Mouse (Mus musculus) c-Kit-positive CD71-negative TER-119-negative erythroid progenitor cells, embryonic 14.5 days (primary cell): ENCODE results near the gene Itgb3bp.

Experiments used
- DNase-seq: peaks from one replicate; pipeline ENCODE4 v3.0.0-alpha.2; 2013; ENCODE audit warnings: low read depth

The Itgb3bp gene

GRCm38 (mm10) chr4:99931807-99932206, 2.2 kb upstream of the Itgb3bp start:
- DNase-seq, result no peak

- DNase-seq, result no peak
Observed at GRCm38 (mm10) chr4:99931240-99931580, 1.6 kb upstream of the Itgb3bp start.

- DNase-seq, result no peak
Observed at GRCm38 (mm10) chr4:99930518-99931239, 1.1 kb upstream of the Itgb3bp start.

- peak; percentile 54 for DNase-seq
Observed at GRCm38 (mm10) chr4:99929149-99929612, 432 bp downstream of the Itgb3bp start, which contains the start of gene Pgm1. Gene Pgm1 (plus strand): TSS chr4:99929414.

GRCm38 (mm10) chr4:99928521-99928920, 1.1 kb downstream of the Itgb3bp start:
- DNase-seq, result no peak

GRCm38 (mm10) chr4:99926380-99926779, 3.2 kb downstream of the Itgb3bp start:
- DNase-seq, result no peak

GRCm38 (mm10) chr4:99913894-99914451, 15.6 kb downstream of the Itgb3bp start:
- DNase-seq, result peak; percentile 31

GRCm38 (mm10) chr4:99882405-99882804, 47.2 kb downstream of the Itgb3bp start:
- DNase-seq, result no peak

- DNase-seq, result peak; percentile 14
Observed at GRCm38 (mm10) chr4:99881882-99882281, 47.7 kb downstream of the Itgb3bp start.

- DNase-seq, result peak; percentile 78
Observed at GRCm38 (mm10) chr4:99829094-99830073, 100.2 kb downstream of the Itgb3bp start, which contains the start of gene Efcab7. Gene Efcab7 (plus strand): TSS chr4:99829198.

GRCm38 (mm10) chr4:99828739-99829093, 100.9 kb downstream of the Itgb3bp start:
- DNase-seq, result no peak

GRCm38 (mm10) chr4:99828337-99828736, 101.3 kb downstream of the Itgb3bp start:
- no peak for DNase-seq

- DNase-seq, result no peak
Observed at GRCm38 (mm10) chr4:99816697-99817460, 112.7 kb downstream of the Itgb3bp start.

GRCm38 (mm10) chr4:99792365-99792764, 137.2 kb downstream of the Itgb3bp start:
- no peak for DNase-seq

- DNase-seq, result no peak
Observed at GRCm38 (mm10) chr4:99773041-99773440, 156.6 kb downstream of the Itgb3bp start.

- no peak for DNase-seq
Observed at GRCm38 (mm10) chr4:99770555-99770954, 159.1 kb downstream of the Itgb3bp start.

- no peak for DNase-seq
Observed at GRCm38 (mm10) chr4:99766753-99767152, 162.9 kb downstream of the Itgb3bp start.

- DNase-seq, result no peak
Observed at GRCm38 (mm10) chr4:99766303-99766702, 163.3 kb downstream of the Itgb3bp start.

- DNase-seq, result no peak
Observed at GRCm38 (mm10) chr4:99752426-99752825, 177.2 kb downstream of the Itgb3bp start.

- no peak for DNase-seq
Observed at GRCm38 (mm10) chr4:99739836-99740235, 189.8 kb downstream of the Itgb3bp start.

GRCm38 (mm10) chr4:99725914-99726451, 203.6 kb downstream of the Itgb3bp start:
- no peak for DNase-seq
